Mouse (Mus musculus) urinary bladder, postnatal 10 days (tissue): ENCODE results near the gene Asb2.

ENCODE experiments used
- DNase-seq: peaks from one replicate; pipeline ENCODE4 v3.0.0; 2022; ENCODE audit warnings: low spot score

Asb2 gene

GRCm38 (mm10) chr12:103360812-103361211 lies 5.0 kb upstream of the Asb2 start:
- no peak for DNase-seq

GRCm38 (mm10) chr12:103358951-103359801 lies 3.4 kb upstream of the Asb2 start:
- DNase-seq = no peak

GRCm38 (mm10) chr12:103358216-103358615 lies 2.4 kb upstream of the Asb2 start:
- DNase-seq = no peak

GRCm38 (mm10) chr12:103356415-103356748 lies 581 bp upstream of the Asb2 start:
- no peak for DNase-seq

GRCm38 (mm10) chr12:103353538-103353937 lies 2.3 kb downstream of the Asb2 start:
- DNase-seq = peak; percentile 24

- no peak for DNase-seq
Observed at GRCm38 (mm10) chr12:103352735-103353134, 3.1 kb downstream of the Asb2 start.

GRCm38 (mm10) chr12:103348506-103348905 lies 7.3 kb downstream of the Asb2 start:
- peak; percentile 49 for DNase-seq

GRCm38 (mm10) chr12:103347406-103347805 lies 8.4 kb downstream of the Asb2 start:
- no peak for DNase-seq

GRCm38 (mm10) chr12:103346945-103347344 lies 8.9 kb downstream of the Asb2 start:
- no peak for DNase-seq

- DNase-seq = no peak
Observed at GRCm38 (mm10) chr12:103344934-103345333, 10.9 kb downstream of the Asb2 start.

GRCm38 (mm10) chr12:103343456-103343855 lies 12.3 kb downstream of the Asb2 start:
- DNase-seq = no peak

GRCm38 (mm10) chr12:103341212-103341611 lies 14.6 kb downstream of the Asb2 start:
- no peak for DNase-seq

- no peak for DNase-seq
Observed at GRCm38 (mm10) chr12:103338162-103338798, 17.5 kb downstream of the Asb2 start.

- DNase-seq = no peak
Observed at GRCm38 (mm10) chr12:103336766-103337165, 19.0 kb downstream of the Asb2 start.

- no peak for DNase-seq
Observed at GRCm38 (mm10) chr12:103333426-103333825, 22.4 kb downstream of the Asb2 start.

GRCm38 (mm10) chr12:103332879-103333278 lies 22.9 kb downstream of the Asb2 start:
- no peak for DNase-seq

- DNase-seq = no peak
Observed at GRCm38 (mm10) chr12:103331491-103331890, 24.3 kb downstream of the Asb2 start.

- no peak for DNase-seq
Observed at GRCm38 (mm10) chr12:103328448-103329191, 27.2 kb downstream of the Asb2 start.

- no peak for DNase-seq
Observed at GRCm38 (mm10) chr12:103327107-103327506, 28.7 kb downstream of the Asb2 start.

- no peak for DNase-seq
Observed at GRCm38 (mm10) chr12:103326569-103326968, 29.2 kb downstream of the Asb2 start.

- peak; percentile 74 for DNase-seq
Observed at GRCm38 (mm10) chr12:103325156-103325857, 30.5 kb downstream of the Asb2 start.

- no peak for DNase-seq
Observed at GRCm38 (mm10) chr12:103322801-103323200, 33.0 kb downstream of the Asb2 start.
